Mouse (Mus musculus) liver, embryonic 14.5 days (tissue): ENCODE data around the gene Ttc16. TPM values are rescaled to one million over a fixed set of nuclear protein-coding genes. Genes with fewer than 3 reads are reported as not detected.
A peak's percentile ranks its signal among the peaks of the same experiment; 100 is the strongest.

Experiments
- ATAC-seq: fragments of 200-750 bp; cut with Nextera tagmentation; 2 replicates; pipeline ENCODE4 v1.8.0; 2017; ENCODE audit warnings: moderate number of reproducible peaks, mild to moderate bottlenecking, moderate library complexity; ENCODE audit not compliant: insufficient read depth
- DNase-seq, 3 experiments: peaks; one replicate each; pipeline ENCODE4 v3.0.0-alpha.2; 2012 to 2013; ENCODE audit warnings: low read depth in 3 of 3, low spot score in 3 of 3
- H3K27ac ChIP-seq: fragments of 300-500 bp; sonication (generic); 2 replicates; pipeline ENCODE4 v1.5.1; 2014; ENCODE audit warnings: moderate library complexity, mild to moderate bottlenecking, control low read depth, inconsistent platforms
- H3K27me3 ChIP-seq: fragments of 300-500 bp; sonication (generic); 2 replicates; pipeline ENCODE4 v1.6.1; 2014; ENCODE audit warnings: mild to moderate bottlenecking, low read length, moderate library complexity; ENCODE audit not compliant: control insufficient read depth, insufficient read depth
- H3K36me3 ChIP-seq: fragments of 300-500 bp; sonication (generic); replicated peaks from 2 replicates; pipeline ENCODE4 v1.6.1; 2014; ENCODE audit warnings: low read depth; ENCODE audit not compliant: control insufficient read depth, insufficient read depth
- H3K4me1 ChIP-seq, 2 experiments: fragments of 200-500 bp in 1 of 2; fragments of 300-500 bp in 1 of 2; sonication (generic) in 1 of 2; replicated peaks; 2 replicates each; pipeline ENCODE4 v1.6.1; 2012 to 2014; ENCODE audit warnings: antibody characterized with exemption in 1 of 2, inconsistent platforms in 1 of 2, low read length in 1 of 2; ENCODE audit not compliant: control insufficient read depth in 2 of 2, insufficient read depth in 2 of 2
- H3K4me2 ChIP-seq: fragments of 300-500 bp; sonication (generic); 2 replicates; pipeline ENCODE4 v1.6.1; 2014; ENCODE audit warnings: low read depth, mild to moderate bottlenecking, control low read depth, moderate library complexity
- H3K4me3 ChIP-seq, 2 experiments: fragments of 200-500 bp in 1 of 2; fragments of 300-500 bp in 1 of 2; sonication (generic) in 1 of 2; 2 replicates each; pipeline ENCODE4 v1.5.1; 2012 to 2014; ENCODE audit warnings: low read depth in 2 of 2, low read length in 2 of 2, mild to moderate bottlenecking in 2 of 2, control low read depth in 1 of 2, inconsistent platforms in 1 of 2, moderate library complexity in 1 of 2; ENCODE audit not compliant: insufficient read depth in 1 of 2
- H3K9ac ChIP-seq: fragments of 300-500 bp; sonication (generic); replicated peaks from 2 replicates; pipeline ENCODE4 v1.6.1; 2014; ENCODE audit warnings: mild to moderate bottlenecking, control low read depth, moderate library complexity
- H3K9me3 ChIP-seq: fragments of 300-500 bp; sonication (generic); 2 replicates; pipeline ENCODE4 v1.6.1; 2016; ENCODE audit warnings: low read length, mixed read lengths; ENCODE audit not compliant: control insufficient read depth
- CTCF ChIP-seq: IDR thresholded peaks from 2 replicates; pipeline ENCODE4 v1.5.1; 2016; ENCODE audit warnings: antibody characterized with exemption, low read depth, control low read depth
- EP300 ChIP-seq: IDR thresholded peaks from 2 replicates; pipeline ENCODE4 v1.6.1; 2016; ENCODE audit warnings: antibody characterized with exemption, low read depth
- WGBS: fragments of 180-500 bp; shearing (Covaris S2); extraction: QIAGEN DNeasy Blood & Tissue Kit; methylation state at CpG from one replicate; pipeline ENCODE4 v1.1.7; 2014; ENCODE audit not compliant: insufficient replicate concordance; 5-methylcytosine and 5-hydroxymethylcytosine counted together
- polyA plus RNA-seq, 2 experiments: library from polyadenylated mRNA; depleted of rRNA in 1 of 2; stranded (reverse) in 1 of 2; unstranded in 1 of 2; fragments of >200 nt; fragmentation: Nextera tagmentation in 1 of 2; extraction: Ambion mirVana in 1 of 2; gene quantifications; 2 replicates each; pipeline versions ENCODE4 v1.2.1 to v1.2.3; 2012 to 2014

Gene Ttc16
- polyA plus RNA-seq, 2 experiments = 0.09 to 0.22 TPM

DNA sequence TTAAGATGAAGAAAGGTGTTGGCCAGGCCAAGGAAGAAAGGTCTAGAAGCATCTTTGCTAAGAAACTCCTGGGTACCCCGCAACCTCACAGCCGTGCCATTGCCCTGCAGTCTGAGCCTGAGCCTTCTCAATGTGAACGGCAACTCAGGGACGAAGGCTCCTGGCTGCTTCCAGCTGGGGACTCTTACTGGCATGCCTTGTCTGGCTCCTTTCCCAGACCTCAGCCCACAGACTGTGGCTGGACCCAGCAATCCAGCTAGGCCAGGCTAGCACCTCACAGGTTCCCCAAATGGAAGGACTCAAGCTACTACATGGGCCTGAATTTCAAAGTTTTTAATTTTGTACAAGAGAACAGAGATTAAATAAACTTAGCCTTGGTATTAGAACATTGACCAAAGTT, 13.6 kb downstream of the Ttc16 start:
- Histone ChIP-seq H3K9me3 (no peaks in the 10 kb centered on the region), H3K4me3 (no peak overlapping the region), H3K4me1 (no peaks in the 10 kb centered on the region), H3K4me2 (no peak overlapping the region), H3K27me3 (no peaks in the 10 kb centered on the region), H3K36me3 (no peaks in the 10 kb centered on the region), H3K27ac (no peak overlapping the region), H3K9ac (no peak overlapping the region)
- no peak for ATAC-seq
- no peak for TF ChIP-seq CTCF
- no peak for TF ChIP-seq EP300
- 89% methylated on average over 4 of the region's 4 CpGs for WGBS
- DNase-seq = no peak

DNA sequence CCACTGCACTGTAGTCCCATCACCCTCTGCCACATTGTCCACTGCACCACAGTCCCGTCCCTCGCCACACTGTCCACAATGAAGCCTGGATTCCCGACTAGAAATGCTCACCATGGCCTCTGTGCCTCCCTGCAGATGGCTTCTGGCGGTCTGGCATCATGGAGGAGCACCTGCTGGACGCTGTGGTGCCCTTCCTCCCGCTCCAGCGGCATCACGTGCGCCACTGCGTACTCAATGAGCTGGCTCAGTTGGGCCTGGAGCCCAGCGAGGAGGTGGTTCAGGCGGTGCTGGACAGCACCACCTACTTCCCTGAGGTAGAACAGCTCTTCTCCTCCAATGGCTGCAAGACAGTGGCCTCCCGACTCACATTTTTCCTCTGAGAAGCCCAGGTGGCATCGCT, 14.1 kb downstream of the Ttc16 start:
- Histone ChIP-seq H3K9ac (no peak overlapping the region), H3K36me3 (no peaks in the 10 kb centered on the region), H3K27me3 (no peaks in the 10 kb centered on the region), H3K4me3 (no peak overlapping the region), H3K4me1 (no peaks in the 10 kb centered on the region), H3K4me2 (no peak overlapping the region), H3K9me3 (no peaks in the 10 kb centered on the region), H3K27ac (no peak overlapping the region)
- no peak for TF ChIP-seq CTCF
- DNase-seq (no peak), ATAC-seq (no peak)
- 83% methylated on average over 14 of the region's 14 CpGs for WGBS

GRCm38 (mm10) chr2:32759001-32759400, 16.4 kb downstream of the Ttc16 start:
- no peak overlapping the region for H3K9ac ChIP-seq

DNA sequence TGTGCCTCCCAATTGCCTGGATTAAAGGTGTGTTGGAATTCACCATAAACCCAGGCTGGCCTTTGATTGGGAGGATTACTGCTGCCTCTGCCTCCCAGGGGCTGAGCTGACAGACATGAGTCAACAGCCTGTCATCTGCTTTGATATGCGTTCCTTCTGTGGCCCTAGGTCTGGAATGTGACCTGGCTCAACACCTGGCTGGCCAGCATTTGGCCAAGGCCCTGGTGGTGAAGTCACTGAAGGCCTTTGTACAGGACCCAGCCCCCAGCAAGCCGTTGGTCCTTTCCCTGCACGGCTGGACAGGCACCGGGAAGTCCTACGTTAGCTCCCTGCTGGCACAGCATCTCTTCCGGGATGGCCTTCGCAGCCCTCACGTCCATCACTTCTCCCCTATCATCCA, 16.9 kb downstream of the Ttc16 start:
- Histone ChIP-seq H3K36me3 (no peaks in the 10 kb centered on the region), H3K9me3 (no peaks in the 10 kb centered on the region), H3K27me3 (no peaks in the 10 kb centered on the region), H3K9ac (no peak overlapping the region), H3K27ac (no peak overlapping the region), H3K4me2 (no peak overlapping the region), H3K4me3 (no peak overlapping the region), H3K4me1 (no peaks in the 10 kb centered on the region)
- DNase-seq (no peak), ATAC-seq (no peak)
- 76% methylated on average over 8 of the region's 8 CpGs for WGBS
- no peak for TF ChIP-seq EP300
- TF ChIP-seq CTCF = no peak

More at GRCm38 (mm10) chr2:32759001-32759400, 16.4 kb downstream of the Ttc16 start:
- H3K4me2 ChIP-seq = no peak overlapping the region
- DNase-seq (no peak), ATAC-seq (no peak)
- no peaks in the 10 kb centered on the region for H3K27me3 ChIP-seq
- WGBS = 78% methylated on average over 2 of the region's 2 CpGs
- TF ChIP-seq EP300 = no peak
- H3K27ac ChIP-seq = no peak overlapping the region
- no peaks in the 10 kb centered on the region for H3K36me3 ChIP-seq
- H3K9me3 ChIP-seq = no peaks in the 10 kb centered on the region
- no peak overlapping the region for H3K4me3 ChIP-seq
- H3K4me1 ChIP-seq = no peaks in the 10 kb centered on the region

DNA sequence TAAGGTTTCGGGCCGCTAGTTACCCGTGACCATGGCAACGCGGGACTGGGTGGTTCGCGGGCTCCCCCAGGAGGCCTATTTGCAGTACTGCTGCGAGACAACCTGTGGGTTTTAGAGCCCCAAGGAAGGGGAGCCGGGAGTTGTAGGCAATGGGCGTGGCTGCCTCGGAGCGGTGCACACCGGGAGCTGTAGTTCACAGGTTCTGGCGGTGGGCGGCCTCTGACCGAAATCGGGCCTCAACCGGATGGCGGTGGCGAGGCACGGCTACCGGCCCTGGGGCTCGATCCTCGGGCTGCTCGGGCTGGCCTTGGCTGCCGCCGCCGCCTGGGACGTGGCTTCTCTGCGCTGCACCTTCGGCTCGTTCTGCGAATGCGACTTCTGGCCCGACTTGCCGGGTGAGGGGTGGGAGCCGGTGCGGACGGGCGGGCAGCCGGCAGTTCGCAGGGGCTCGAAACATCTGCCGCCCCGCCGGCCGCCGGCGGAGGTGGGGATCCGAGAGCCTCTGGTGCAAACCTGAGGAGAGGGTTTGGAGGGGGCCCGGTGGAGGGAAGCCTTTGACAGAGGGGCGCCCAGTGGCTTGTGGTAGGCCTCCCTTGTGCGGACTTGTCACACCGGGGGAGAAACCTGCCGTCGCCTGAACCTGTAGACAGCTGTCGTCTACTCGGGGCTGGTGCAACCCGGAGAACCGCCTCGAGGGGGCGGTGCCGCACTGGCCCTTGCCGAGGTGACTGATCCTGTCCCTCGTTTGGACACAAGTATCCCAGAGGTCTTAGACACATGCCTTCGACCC, 18.2 kb downstream of the Ttc16 start, which contains the start of gene Tor2a:
Gene Tor2a (plus strand): TSS at position 179 of the 790 bp plus-strand sequence.
- peak; percentile 92 to 95 (median 93) for DNase-seq
- peak within 1 kb of the TSS; percentile 56 to 78 for H3K4me3 ChIP-seq
- ATAC-seq = peak; percentile 92
- H3K36me3 ChIP-seq = no peaks in the 10 kb centered on the region
- H3K27me3 ChIP-seq = no peaks in the 10 kb centered on the region
- no peaks in the 10 kb centered on the region for H3K4me1 ChIP-seq
- H3K9ac ChIP-seq = peak within 1 kb of the TSS; percentile 86
- WGBS = under 1% methylated on average over 66 of the region's 66 CpGs
- H3K4me2 ChIP-seq = peak within 1 kb of the TSS; percentile 97
- TF ChIP-seq CTCF (peak; percentile 97), EP300 (0 out of 2 replicates have a peak, but pooled peaks have one; percentile 7)
- H3K9me3 ChIP-seq = no peaks in the 10 kb centered on the region
- H3K27ac ChIP-seq = peak within 1 kb of the TSS; percentile 40
